Mouse (Mus musculus) CD4-positive, CD25-positive, alpha-beta regulatory T cell, adult 2 months (primary cell): Measurements from ENCODE around the gene 6030458C11Rik.

Source experiments
- DNase-seq: peaks from one replicate; pipeline ENCODE4 v3.0.0-alpha.2; 2012; ENCODE audit warnings: low read depth, low spot score

6030458C11Rik gene

DNA sequence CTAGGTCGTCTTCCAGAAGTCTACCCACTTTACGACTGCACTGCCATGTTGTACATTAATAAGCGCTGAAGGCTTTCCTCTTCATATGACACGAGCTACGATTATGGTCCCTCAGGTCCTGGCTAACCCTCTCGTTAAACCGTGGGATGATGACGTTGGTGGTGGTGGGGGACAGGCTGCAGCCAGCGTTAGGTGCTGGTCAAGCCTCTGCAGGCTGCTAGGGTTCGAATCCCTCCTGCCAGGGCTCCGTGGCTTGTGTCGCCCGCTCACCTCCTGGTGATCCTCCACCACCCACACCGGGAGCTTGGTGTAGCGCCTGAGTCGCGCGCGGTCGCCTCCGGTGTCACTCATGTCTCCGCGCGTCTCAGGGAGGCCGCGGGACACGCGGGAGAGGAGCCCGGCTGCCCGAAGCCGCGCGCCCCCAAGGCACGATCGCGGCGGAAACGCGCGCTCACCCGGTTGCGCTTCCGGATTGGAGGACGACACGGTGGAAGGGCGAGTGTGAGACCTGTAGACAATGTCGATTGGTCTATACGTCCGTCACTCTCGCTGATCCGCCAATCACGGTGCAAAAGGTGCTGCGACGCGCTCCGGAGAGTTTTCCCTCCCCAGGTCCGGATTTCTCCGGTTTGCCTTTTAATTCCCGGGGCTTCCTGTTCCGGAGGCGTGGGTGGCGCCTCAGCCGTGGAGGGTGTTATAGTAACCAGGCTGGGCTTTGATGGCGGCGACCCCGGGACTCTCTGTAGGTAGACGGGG is at the start of gene 6030458C11Rik, which contains the start of gene Drosha:
TSS of gene 6030458C11Rik (minus strand) at position 453 of the 756 bp plus-strand sequence.
TSS of gene Drosha (plus strand) at position 619 of the 756 bp plus-strand sequence.
- DNase-seq: peak; percentile 99

DNA sequence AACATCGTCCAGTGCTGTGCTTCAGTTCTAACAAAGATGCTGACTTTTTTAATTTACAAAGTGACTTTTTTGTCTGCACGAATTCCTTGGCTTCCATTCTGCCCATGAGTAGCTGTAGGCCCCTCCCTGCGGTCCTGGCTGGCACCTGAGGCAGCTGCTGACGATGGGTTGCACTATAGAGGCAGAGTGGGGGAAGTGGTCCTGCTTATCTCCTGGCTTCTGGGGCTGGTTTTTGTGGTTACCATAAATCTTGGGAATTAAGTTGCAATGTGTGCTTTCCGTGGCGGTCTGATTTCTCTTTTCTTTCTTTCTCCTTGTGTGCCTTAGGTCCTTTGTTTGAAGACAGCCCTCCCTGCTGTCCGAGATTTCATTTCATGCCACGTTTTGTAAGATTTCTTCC is 42.8 kb upstream of the 6030458C11Rik start:
- DNase-seq: no peak

DNA sequence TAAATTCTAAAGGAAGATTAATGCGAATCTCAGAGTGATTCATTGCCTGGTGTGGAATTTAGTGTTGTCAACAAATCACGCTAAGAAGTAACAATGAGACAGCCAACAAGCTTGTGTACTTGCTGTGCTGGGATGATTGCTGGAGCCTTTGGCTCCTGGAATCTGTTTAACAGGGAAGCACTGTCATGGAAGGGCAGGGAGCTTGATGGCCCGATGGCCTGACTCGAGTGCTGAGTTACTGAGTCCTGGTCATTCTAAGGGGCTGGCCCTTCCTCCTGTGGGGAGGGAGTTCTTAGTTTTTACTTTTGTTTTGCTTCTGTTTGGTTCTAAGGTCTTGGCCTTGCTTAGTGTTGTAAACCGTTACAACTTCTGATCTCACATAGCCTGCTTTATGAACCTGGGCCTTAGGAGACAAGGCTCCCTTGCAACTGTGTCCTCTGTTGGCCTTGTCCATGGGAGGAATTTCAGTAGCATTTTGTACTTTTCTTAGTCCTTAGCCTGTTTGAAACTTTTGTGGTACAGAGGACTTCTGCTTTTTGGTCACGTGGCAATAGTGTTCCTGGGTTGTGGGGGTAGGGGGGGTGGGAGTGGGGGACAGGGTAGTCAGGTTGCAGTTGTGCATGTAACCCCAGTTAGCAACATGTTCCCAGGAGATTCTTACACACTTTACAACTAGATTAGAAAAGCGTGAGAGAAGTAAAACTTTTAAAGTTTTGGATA is 41.3 kb upstream of the 6030458C11Rik start:
- no peak for DNase-seq

DNA sequence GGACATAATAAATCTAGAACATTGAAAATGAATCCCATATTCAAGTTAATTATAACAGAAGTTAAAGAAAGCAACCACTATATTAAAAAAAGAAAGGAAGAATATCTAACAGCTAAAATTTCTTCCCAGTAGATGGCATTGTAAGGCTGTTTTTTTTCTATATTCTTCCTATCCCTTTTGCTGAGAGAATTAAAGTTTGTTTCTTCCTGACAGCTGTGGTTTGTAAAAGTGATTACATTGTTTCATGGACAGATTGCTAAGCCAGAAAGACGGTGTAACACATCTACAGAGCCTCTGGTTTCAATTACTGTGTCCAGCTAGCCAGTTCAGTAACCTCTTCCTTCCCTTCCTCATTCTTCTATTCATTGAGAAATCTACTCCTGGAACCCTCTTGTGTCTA is 39.2 kb upstream of the 6030458C11Rik start:
- no peak for DNase-seq

DNA sequence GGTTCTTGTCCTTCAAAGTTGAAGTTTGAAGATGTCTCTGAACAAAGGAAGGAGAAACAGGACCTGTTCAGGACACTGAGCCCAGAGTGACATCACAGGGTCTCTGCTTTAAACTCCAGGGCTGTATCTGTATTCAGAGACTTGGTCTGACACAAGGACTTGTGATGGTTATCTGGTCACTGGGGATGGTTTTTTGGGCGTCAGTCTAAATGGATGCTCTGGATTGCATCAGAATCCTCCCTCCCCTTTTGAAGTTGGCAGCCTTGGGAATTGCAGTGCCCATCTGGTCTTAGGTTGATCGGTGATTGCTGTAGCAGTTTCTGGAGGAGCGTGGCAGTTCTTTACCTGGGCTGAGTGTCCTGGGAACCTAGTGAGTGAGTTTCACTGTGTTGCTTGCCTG is 37.6 kb upstream of the 6030458C11Rik start:
- no peak for DNase-seq

DNA sequence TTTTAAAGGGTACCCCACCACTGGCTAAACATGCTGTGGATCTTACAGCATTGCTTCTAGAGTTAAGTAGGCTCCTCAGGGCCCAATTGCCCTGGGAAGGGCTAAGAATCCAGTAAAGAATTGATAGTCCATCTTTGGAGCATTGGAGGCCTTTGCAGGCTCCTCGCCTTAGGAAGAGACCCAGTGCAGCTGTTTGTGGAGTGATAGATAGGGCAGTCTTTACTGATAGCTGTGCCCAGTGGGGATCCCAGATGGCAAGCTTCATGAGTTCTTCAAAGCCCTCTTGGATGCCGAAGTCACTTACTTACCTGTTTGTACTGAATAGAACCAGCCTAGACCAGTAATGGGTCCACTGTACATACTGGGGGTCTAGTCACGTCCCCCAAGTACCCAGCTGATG is 34.2 kb upstream of the 6030458C11Rik start:
- no peak for DNase-seq

DNA sequence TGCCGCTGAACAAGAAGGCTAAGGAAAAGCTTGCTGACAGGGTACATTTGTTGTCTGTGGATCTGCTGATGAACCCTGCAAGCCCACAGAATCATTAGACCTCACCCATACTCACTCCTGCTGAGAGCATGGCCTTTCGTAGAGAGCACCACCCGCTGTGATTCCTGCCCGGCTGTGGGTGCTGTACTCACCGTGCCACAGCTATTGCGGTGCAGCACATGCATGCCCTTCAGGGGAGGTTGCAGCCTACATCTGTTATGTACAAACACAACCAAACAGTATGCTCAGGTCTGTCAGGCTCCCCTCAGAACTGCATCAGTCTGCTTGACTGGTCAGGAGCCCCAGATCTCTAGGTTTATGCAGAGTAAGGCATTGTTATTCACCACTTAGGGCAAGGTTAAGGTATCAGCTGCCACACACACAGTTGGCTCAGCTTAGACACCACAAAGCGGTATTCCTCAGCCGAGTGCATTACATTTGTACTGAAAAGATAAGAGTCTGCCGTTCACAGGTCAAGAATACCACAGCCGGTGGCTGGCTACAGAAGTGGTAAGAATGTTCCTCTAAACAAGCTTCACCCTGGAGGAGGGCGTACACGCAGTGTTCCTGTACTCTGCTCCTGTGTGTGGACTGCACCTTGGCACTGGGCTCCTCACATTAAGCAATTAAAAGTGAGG is 33.5 kb upstream of the 6030458C11Rik start:
- no peak for DNase-seq

DNA sequence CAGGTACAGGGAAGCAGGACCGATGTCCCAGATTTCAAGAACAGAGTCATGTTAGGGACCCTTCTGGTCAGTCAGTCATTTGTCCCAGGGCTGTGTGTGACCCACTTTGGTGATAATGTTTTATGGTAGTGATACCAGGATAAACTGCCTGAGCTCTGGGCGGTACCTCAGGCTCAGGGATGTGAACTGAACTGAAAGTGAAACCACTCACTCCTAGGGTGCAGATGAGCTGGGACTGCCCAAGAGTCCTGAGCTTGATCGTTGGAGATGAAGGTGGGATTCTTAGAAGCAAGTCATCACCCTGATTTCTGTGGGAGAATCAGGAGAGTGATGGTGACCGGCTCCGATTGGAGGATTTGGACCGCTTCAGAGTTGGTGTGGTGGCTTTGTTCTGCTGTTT is 32.3 kb upstream of the 6030458C11Rik start:
- peak; percentile 44 for DNase-seq

DNA sequence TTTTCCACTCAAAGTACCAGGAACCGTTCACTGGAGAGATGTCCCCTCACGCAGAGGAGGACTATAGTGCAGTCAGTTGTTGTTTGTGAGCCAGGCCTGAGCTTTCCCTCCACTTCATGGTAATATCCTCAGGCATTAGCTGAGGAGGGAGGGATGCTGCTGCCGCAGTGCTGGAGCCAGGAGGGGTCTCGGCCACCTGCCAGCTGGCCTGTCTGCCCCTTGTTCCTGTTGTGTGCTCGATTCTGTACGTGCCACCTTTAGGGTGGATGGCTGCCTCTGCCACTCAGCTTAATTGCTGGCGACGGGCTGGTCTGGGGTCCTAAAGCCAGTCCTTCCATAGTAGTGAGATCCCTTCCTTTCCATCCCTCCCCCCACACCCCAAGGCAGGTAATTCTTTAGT is 29.0 kb upstream of the 6030458C11Rik start:
- no peak for DNase-seq

DNA sequence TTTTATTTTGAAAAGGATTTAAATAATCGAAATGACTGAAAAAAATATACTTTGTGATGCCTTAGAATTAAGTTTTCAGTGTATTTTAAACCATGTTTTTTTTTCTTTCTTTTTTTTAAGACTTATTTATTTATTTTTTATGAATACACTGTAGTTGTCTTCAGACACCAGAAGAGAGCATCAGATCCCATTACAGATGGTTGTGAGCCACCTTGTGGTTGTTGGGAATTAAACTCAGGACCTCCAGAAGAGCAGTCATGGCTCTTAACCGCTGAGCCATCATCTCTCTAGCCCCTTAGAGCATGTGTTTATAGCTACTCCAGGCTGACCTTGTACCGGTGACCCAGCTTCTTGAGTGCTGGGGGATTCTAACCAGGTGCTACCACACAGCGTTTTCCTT is 24.9 kb upstream of the 6030458C11Rik start:
- no peak for DNase-seq

DNA sequence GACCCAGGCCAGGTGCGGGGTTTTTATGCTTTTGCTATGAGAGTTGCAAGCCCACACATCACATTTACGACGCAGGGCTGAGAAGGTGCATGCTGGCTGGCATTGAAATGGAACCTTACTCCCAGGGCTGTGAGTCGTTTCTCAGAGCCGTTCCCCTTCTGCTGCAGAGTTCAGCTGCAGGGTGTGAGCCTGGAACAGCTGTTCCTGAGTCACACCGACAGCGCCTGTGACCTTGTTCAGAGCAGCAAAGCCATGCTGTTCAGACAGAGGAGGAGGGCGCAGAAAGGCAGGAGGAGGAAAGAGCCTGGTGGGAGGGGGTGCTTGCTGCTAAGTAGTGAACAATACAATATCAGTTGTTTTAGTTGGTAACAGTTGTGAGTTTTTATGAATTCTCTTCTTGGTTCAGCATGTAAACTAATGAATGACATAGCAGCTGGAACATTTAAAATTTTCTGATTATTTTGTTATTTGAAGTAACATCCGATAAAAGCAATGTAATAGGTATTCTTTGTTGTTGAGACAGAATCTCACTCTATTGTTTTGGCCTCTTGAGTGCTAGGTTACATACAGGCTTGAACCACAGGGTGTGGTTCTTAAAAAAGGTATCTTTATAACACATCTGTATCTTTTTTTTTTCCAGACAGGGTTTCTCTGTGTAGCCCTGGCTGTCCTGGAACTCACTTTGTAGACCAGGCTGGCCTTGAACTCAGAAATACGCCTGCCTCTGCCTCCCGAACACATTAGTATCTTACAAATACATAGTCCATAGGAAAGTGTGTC is 23.9 kb upstream of the 6030458C11Rik start:
- no peak for DNase-seq

DNA sequence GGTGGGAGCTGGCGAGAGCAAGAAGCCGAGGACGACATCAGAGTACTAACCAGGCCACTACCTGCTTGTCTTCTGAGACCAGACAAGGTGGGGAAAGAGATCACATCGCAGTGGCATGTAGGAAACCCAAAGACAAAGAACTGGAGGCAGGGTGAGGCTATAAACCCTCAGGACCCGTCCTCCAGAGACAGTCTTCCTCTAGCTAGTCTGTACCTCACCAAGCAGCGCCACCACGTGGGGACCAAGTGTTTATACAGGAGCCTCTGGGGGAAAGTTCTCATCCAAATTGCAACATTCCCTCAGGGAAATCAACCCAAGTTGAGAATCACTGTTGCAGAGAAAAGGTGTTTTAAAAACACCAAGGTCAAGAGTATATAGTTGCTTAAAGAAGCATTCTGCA is 18.4 kb upstream of the 6030458C11Rik start:
- DNase-seq: peak; percentile 11

DNA sequence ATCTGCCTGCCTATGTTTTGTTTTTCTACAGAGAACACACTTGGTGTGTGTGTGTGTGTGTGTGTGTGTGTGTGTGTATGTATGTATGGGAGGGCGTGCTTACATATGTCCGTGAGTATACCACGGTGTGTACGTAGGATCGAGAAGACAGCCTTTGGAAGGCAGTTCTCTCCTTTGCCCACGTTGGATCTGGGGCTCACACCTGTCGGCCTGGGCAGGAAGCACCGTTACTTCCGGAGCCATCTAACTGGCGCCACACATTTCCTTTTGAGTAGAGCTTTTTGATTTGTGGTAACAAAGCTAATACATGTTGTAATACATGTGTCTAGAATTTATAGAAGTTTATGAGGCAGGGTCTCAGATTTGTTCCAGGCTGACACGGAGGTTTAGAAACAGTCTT is 16.3 kb upstream of the 6030458C11Rik start:
- peak; percentile 45 for DNase-seq

DNA sequence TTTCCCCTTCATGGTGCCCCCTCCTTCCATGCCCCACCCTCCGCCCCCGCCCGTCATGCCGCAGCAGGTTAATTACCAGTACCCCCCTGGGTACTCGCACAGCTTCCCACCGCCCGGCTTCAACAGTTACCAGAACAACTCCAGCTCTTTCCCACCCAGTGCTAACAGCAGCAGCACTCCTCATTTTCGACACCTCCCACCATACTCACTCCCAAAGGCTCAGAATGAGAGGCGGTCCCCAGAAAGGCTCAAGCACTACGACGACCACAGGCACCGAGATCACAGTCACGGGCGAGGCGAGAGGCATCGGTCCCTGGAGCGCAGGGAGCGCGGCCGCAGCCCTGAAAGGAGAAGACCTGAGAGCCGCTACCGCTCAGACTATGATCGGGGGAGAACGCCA is 9.8 kb upstream of the 6030458C11Rik start:
- DNase-seq: no peak

DNA sequence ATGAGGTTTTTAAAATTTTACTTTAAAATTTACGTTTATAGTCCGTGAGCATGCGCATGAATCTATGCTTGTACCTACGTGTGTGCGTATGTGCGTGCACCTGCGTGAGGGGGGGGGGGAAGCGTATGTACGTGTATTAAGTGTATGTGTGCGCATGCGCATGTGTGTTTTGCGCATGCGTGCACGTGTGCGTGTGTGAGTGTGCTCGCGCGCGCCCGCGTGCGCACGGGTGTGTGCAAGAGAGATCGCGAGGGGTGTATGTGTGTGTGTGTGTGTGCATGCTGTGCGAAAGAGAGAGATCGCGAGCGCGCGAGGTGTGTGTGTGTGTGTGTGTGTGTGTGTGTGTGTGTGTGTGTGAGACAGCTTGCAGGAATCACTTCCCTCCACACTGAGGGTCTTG is 8.9 kb upstream of the 6030458C11Rik start:
- no peak for DNase-seq

DNA sequence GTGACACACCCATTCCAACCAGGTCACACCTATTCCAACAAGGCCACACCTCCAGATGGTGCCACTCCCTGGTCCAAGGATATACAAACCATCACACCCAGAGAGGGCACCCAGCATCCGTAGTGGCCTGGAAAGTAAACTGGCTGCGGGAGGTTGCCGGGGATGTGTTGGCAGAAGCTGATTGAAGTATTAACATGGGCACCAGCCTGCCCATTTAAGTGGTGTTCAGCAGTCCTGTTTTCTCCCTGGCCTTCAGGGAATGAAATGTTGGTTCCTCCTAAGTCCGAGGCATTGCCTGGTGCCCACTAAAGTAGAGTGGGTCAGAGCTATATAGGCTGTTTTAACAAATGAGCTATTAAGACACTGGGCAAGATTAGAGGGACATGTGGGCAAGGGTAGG is 8.2 kb upstream of the 6030458C11Rik start:
- no peak for DNase-seq

DNA sequence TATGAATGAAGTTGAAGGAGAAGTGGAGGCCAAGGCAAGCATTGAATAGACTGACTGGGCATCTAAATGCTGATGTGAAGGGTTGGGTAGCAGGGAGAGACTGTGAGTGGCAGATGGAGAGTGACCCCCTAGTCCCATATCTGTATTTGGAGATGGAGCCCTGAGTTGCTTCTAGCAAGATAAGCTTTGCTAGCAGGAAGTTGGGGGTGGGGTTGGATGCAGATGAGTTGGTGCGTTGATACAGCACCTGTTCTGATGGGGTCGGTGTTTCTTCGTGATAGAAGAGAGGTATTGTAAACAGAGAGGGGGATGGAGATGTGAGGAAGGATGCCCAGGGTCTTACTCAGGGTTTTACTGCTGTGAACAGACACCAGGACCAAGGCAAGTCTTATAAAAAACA is 5.4 kb upstream of the 6030458C11Rik start:
- DNase-seq: no peak

DNA sequence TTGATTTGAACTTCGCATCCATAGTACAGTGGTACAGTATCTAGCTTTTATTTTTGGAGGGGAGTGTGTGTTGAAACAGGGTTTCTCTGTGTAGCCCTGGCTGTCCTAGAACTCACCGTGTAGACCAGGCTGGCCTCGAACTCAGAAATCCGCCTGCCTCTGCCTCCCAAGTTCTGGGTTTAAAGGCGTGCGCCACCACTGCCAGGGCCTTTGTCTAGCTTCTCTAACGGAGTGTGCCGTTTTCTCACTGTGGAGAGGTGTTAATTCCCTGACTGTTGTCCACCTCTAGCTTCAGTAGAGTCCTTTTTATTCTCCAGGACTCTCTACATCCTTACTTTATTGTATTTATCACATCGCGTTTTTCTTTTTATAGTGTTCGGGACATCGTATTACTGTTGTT is 959 bp upstream of the 6030458C11Rik start:
- no peak for DNase-seq

DNA sequence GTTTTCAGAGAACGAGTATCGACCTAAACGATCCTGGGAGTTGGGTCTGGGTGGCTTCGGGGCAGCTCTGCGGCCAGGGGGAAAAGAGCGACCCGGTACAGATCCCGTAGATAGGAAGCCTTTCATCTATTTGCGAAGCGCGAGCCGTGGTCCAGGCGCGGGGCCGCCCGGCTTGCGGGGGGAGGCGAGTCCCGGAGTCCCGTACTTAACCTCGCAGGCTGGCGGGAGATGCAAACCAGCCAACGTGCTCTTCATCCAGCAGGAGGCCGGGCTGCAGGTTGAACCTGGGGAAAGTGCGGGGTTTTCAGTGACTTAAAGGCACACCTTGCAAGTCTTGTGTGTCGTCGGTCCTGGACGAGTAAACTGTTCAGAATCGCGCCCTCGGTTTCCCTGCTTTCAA is 516 bp upstream of the 6030458C11Rik start:
- DNase-seq: peak; percentile 74

DNA sequence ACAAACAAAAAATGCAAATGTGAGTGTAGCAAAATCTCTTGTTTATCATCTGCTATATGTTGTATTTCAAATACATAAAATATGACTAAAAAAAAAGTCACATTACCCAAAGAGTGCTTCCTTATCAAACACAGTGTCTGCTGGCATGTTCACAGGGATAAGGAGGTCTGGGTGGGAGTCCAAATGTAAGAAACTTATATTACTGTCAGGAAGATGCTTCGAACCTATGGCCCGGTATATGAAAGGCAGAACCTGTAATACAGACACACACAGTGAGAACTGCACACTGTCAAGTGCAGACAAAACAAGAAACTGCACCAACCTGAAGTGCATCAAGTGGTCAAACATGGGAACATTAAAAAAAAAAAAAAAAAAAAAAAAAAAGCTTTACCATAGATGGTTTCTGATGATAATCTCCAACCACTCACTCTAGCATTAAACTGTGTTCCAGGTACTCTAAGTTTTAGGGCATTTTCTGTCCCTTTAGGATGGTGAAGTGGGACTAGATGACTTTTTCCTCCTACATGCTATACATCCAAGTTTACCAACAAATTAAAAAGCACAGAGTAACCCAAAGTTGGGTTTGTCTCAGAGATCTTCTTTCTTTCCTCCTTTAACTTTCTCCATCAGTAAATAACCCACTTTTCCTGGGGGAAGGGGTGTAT is 862 bp downstream of the 6030458C11Rik start:
- DNase-seq: no peak
